Mouse (Mus musculus) G1E (cell line): ENCODE data around the gene Glod4.

Experiments
- CTCF ChIP-seq: IDR thresholded peaks from 2 replicates; pipeline ENCODE4 v1.5.1; 2012; ENCODE audit warnings: low read depth, low read length, inconsistent platforms, mixed read lengths
- GATA1 ChIP-seq: IDR thresholded peaks from 2 replicates; pipeline ENCODE4 v1.6.1; 2012; ENCODE audit warnings: borderline replicate concordance, low read length, inconsistent platforms, mixed read lengths
- TAL1 ChIP-seq: conservative IDR thresholded peaks from 2 replicates; pipeline ENCODE4 v1.6.1; 2012; ENCODE audit warnings: low read depth, low read length, inconsistent platforms, mixed read lengths

- TF ChIP-seq CTCF: no peak
- TF ChIP-seq TAL1: no peak
- TF ChIP-seq GATA1: no peak
Measured at GRCm38 (mm10) chr11:76160251-76160650, 83.3 kb downstream of the Glod4 start.
